Mouse (Mus musculus) stomach, embryonic 16.5 days (tissue): ENCODE measurements at regions not wholly inside any gene's neighbourhood (a gene's known extent, or its start where the extent isn't known, plus 50 kb on each side); places are given as distances from the start of the nearest gene placed in this dataset. TPM values are rescaled to one million over a fixed set of nuclear protein-coding genes. Genes with fewer than 3 reads are reported as not detected.
A peak's percentile ranks its signal among the peaks of the same experiment; 100 is the strongest.

Source experiments
- ATAC-seq: fragments of 200-750 bp; cut with Nextera tagmentation; 2 replicates; pipeline ENCODE4 v1.8.0; 2017; ENCODE audit warnings: moderate number of reproducible peaks, moderate TSS enrichment; ENCODE audit not compliant: insufficient read depth, low FRiP score
- H3K27ac ChIP-seq: fragments of 300-500 bp; sonication (generic); 2 replicates; pipeline ENCODE4 v1.5.1; 2014; ENCODE audit warnings: low read length
- H3K27me3 ChIP-seq: fragments of 300-500 bp; sonication (generic); 2 replicates; pipeline ENCODE4 v1.6.1; 2014; ENCODE audit warnings: low read length, control low read depth, mixed read lengths; ENCODE audit not compliant: control insufficient read depth, insufficient read depth
- H3K36me3 ChIP-seq: fragments of 300-500 bp; sonication (generic); 2 replicates; pipeline ENCODE4 v1.6.1; 2014; ENCODE audit warnings: low read length; ENCODE audit not compliant: control insufficient read depth, insufficient read depth
- H3K4me1 ChIP-seq: fragments of 300-500 bp; sonication (generic); 2 replicates; pipeline ENCODE4 v1.6.1; 2014; ENCODE audit warnings: low read length, control low read depth, mixed read lengths; ENCODE audit not compliant: control insufficient read depth, insufficient read depth
- H3K4me2 ChIP-seq: fragments of 300-500 bp; sonication (generic); 2 replicates; pipeline ENCODE4 v1.6.1; 2014; ENCODE audit warnings: low read depth, low read length, mixed read lengths
- H3K4me3 ChIP-seq: fragments of 300-500 bp; sonication (generic); replicated peaks from 2 replicates; pipeline ENCODE4 v1.5.1; 2014; ENCODE audit warnings: mild to moderate bottlenecking, low read length
- H3K9ac ChIP-seq: fragments of 300-500 bp; sonication (generic); 2 replicates; pipeline ENCODE4 v1.6.1; 2014; ENCODE audit warnings: low read length
- H3K9me3 ChIP-seq: fragments of 300-500 bp; sonication (generic); replicated peaks from 2 replicates; pipeline ENCODE4 v1.6.1; 2016; ENCODE audit warnings: low read length, control low read depth; ENCODE audit not compliant: control insufficient read depth
- WGBS: fragments of 180-500 bp; shearing (Covaris S2); extraction: QIAGEN DNeasy Blood & Tissue Kit; methylation state at CpG from one replicate; pipeline ENCODE4 v1.1.7; 2014; 5-methylcytosine and 5-hydroxymethylcytosine counted together
- microRNA-seq: library from miRNA; unstranded; fragments of <30 nt; microRNA quantifications from one replicate; pipeline ENCODE4, GENCODE M21; 2016

GRCm38 (mm10) chr1:136782261-136782660 lies 157.6 kb downstream of the Zfp281 start:
- ATAC-seq: peak; percentile 50; the same call in 1 of the 2 replicates
- Histone ChIP-seq H3K9ac (peak overlapping the region; percentile 58; the same call in 1 of the 2 replicates), H3K36me3 (no peaks in the 10 kb centered on the region), H3K4me1 (no peaks in the 10 kb centered on the region), H3K27me3 (no peaks in the 10 kb centered on the region), H3K4me3 (peak overlapping the region; percentile 35), H3K27ac (peak overlapping the region; percentile 63), H3K4me2 (peak overlapping the region; percentile 56), H3K9me3 (no peaks in the 10 kb centered on the region)
- 12% methylated on average over 10 of the region's 10 CpGs for whole genome bisulfite sequencing

GRCm38 (mm10) chr1:136784178-136784577 lies 159.5 kb downstream of the Zfp281 start:
- no peak for ATAC-seq
- no peaks in the 10 kb centered on the region for H3K36me3 ChIP-seq
- no peaks in the 10 kb centered on the region for H3K4me1 ChIP-seq
- no peak overlapping the region for H3K4me3 ChIP-seq
- H3K4me2 ChIP-seq: no peak overlapping the region
- no peak overlapping the region for H3K27ac ChIP-seq
- H3K27me3 ChIP-seq: no peaks in the 10 kb centered on the region
- no peaks in the 10 kb centered on the region for H3K9me3 ChIP-seq
- 36% methylated on average over 9 of the region's 9 CpGs for WGBS
- no peak overlapping the region for H3K9ac ChIP-seq

GRCm38 (mm10) chr1:136788979-136789513 lies 164.3 kb downstream of the Zfp281 start:
- Histone ChIP-seq H3K27me3 (no peaks in the 10 kb centered on the region), H3K4me1 (no peaks in the 10 kb centered on the region), H3K4me3 (no peak overlapping the region), H3K36me3 (no peaks in the 10 kb centered on the region), H3K4me2 (no peak overlapping the region), H3K9ac (no peak overlapping the region), H3K9me3 (no peaks in the 10 kb centered on the region), H3K27ac (no peak overlapping the region)
- no peak for ATAC-seq
- 69% methylated on average over 30 of the region's 30 CpGs for WGBS

- no peaks in the 10 kb centered on the region for H3K27me3 ChIP-seq
- H3K4me2 ChIP-seq: no peak overlapping the region
- no peak for ATAC-seq
- no peaks in the 10 kb centered on the region for H3K36me3 ChIP-seq
- H3K4me1 ChIP-seq: no peaks in the 10 kb centered on the region
- 85% methylated on average over 1 of the region's 1 CpGs for WGBS
- H3K4me3 ChIP-seq: no peak overlapping the region
- no peak overlapping the region for H3K9ac ChIP-seq
- H3K27ac ChIP-seq: no peak overlapping the region
- no peaks in the 10 kb centered on the region for H3K9me3 ChIP-seq
Measured at GRCm38 (mm10) chr1:136791641-136792040, 166.9 kb downstream of the Zfp281 start.

Small RNA genes lying in the stretch of these regions (microRNA-seq; reads per million reads assigned to microRNA genes)
- gene Gm22132: not detected
